Mouse (Mus musculus) CD4-positive, CD25-positive, alpha-beta regulatory T cell, adult 4 months (primary cell): ENCODE data around the gene Slc2a9. TPM values are rescaled to one million over a fixed set of nuclear protein-coding genes. Genes with fewer than 3 reads are reported as not detected.

Experiments
- ATAC-seq: one replicate; pipeline ENCODE4 v1.8.0; 2017
- polyA plus RNA-seq, 2 experiments: library from polyadenylated mRNA; unstranded; fragments of 100-300 nt; shearing (Covaris generic); gene quantifications; one replicate each; pipeline ENCODE4 v1.2.1; 2017

Gene Slc2a9
- polyA plus RNA-seq, 2 experiments from 2014 or later = 7.9 TPM

DNA sequence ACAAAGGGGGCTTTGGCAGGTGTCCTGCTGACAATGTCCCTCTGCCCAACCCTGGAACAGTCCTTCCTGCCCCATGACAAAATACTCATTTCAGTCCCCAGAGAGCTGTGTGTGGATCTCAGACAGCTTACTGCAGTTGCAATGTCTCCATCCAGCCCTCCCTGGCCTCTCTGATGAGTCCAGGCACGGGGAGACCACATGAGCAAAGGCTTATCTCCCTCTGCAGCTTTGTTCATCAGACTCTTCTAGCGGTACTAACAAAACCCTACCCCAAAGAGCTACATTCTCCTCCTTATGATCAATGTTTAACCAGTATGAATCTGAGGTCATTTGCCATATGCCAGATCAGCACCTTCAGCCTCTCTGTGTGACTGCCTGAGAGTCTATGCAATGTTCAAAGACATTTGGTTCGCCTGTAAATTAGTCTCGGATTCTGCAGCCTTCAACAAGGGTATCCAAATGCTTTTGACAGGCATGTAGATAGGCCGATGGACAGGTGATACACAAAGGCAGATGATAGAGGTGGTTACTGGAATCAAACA, 36.3 kb downstream of the Slc2a9 start:
- no peak for ATAC-seq

DNA sequence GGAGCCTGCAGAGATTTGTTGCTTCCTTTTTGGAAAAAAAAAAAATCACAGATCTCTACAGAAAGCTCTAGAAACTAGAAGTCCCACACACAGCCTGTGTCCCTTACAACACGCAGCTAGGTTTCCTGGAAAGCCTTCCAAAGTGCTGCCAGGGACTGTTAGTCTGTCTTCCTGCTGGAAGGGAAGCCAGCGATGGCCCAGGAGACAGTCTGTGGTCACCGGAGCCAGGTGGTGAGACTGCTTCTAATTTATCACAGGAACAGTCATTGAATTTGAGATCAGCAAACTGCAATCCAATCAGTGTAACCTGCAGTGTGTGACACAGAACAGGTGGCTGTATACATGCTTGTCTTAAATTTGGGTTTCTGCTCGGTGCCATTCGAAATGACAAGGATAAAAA, 41.7 kb downstream of the Slc2a9 start:
- no peak for ATAC-seq

DNA sequence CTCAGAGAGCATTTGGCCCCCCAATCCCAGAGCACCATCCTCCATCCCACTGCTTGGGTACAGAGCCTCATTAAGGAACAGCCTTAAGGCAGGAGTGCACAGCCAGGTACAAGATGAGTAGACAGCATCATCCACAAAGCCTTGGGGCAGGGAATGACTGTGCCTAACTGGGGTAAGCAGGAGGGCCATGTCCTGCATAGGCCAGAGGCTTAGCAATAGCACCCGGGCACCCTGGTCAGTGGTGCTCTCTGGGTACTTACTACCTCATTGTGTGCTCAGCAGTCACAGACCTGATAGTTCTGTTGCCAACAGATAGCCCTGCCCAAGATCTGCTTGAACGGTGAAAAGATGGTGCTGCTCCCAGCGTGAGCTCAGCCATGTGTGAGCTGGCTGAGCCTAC, 52.0 kb downstream of the Slc2a9 start:
- no peak for ATAC-seq

DNA sequence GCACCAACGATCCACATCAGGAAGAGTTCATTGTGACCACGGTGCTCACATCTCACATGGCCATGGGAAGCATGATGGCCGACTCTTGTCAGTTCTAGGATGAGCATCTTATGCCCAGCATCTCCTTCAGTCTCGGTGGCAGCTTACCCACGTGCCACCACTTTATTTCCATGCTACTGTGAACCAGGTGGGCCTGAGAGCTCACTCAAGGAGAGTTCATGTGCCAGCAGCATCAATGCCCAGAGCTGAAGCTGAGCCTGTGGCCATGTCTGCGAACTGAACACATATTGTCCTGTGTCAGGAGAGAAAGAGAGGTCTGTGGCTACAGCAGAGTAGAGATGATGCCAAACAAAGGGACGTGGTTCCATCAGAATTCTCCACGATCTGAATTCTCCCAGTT, 53.3 kb downstream of the Slc2a9 start:
- ATAC-seq = no peak

DNA sequence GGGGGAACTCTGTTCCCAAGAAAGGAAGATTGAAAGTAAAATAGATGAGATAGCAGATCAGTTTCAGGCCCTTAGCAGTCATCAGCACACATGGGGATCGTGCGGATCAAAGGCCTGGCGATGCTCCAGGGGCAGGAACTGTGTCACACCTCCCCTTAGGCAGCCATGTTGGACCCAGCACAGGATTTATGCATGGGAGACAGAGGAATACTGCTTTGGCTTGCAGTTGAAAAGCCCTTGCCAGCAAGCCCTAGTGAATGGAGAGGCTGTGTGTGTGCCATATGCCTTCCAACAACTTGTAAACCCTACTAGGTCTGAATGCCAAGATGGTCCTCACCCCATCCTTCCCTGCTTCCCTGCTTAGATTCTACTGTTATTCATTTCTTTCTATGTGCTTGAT, 54.8 kb downstream of the Slc2a9 start:
- ATAC-seq = no peak

DNA sequence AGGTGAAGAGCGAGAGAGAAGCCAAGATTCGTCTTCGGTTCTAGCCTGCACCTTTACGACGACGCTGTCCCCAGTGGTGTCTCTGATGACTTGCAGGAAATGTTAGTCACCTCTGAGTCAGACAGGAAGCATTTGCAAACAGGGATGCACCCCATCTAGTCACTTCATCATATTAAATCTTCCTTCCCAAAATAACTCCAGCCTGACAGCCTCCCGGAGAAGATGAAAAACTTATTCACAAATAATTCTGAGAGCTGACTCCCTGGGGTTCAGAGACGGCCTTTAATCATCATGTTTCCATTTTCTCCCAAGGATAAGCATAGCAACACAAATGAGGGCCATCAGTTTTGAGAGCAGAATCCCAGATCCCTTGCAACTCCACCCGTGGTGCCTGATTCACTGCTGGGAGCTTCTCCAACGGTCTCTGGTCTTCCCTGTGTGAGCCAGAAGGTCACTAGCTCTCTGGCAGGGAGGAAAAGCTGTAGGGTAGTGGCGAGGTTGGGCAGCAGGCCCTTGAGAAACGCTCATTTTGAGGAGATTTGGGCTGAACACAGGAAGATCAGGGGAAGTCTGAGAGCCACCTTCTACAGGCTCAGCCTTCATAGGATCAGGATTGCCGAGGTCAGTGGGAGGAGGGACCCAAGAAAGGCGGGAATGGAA, 56.5 kb downstream of the Slc2a9 start:
- no peak for ATAC-seq

DNA sequence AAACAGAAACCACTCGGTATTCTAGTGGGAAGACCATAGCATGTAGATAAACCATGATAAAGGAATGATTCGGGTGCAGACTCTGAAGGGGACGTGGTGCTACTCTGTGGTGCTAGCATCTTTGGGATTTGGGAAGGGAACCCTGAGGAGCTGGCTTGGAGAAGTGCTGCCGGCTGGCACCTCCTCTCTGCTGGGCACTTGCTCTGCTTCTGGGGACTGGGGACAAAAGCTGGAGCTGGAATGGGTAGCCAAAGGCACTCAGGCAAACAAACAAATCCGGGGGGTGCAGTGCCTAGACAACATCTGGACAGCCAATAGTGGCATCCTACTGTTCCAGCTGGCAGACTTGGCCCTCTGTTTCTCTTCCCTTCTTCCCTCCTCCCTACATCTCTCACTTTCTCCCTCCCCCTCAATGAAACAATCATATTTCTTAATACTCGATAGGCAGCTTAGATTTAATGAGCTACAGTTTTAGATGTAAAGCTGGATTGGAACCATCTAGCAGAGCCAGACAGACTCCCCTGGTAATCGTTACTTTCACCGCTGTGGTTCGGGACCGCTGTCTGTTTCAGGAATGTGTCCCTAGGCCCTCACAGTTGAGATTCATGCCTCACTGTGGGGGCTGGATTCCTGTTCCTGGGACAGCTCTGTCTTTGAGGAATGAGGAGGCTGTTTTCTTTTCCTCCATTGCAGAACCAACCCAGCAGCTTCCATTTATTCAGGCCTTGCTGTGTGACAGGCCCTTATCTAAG, 61.7 kb downstream of the Slc2a9 start:
- no peak for ATAC-seq

DNA sequence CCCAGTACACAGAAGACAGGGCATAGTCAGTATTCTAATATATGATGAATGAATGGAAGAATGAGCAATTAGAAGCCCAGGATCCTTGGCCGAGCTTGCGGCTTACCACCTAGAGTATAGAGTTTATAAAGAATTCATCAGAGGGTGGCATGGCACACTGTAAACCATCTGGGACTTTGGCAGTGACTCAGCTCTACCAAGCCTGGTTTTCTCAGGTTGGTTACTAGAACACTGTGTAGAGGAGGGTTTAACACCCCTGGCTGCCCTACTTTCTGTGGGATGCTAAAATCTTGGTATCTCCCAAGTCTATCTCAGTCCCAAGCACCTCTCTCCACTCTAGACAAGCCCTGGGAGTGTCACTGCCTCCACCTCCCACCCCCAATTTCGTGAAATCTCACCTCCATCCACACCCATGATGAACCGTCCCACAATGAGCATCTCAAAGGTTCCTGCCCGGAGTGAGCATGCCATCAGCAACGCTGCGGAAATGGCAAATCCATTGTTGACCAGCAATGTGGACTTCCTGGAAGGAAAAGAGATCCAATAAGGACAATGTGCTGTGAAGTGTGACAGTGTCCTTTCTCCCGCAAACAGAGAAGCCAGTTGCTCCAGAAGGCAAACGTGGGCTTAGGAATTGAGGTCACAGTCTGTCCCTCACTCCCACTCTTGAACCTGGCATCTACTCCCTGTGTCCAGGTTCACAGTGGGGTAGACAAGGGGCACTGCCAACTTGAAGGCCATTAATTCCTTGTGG, 62.5 kb downstream of the Slc2a9 start:
- no peak for ATAC-seq

DNA sequence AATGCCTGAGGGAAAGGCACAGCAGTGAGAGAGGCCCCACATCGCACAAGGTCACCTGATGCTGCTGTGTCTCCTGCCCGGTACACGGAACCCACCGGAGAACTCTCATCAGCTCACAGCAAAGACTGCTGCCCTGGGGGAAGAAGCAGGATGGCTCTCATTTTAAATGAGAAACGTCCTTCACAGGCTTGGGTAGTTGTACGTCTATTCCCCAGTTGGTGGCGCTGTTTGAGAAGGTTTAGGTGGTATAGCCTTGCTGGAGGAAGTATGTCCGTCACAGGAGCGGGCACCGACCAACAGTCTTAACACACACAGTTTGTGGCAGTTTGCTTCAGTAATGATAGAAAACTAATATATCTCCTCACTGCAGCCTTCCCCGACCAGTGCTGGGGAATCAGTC, 66.3 kb downstream of the Slc2a9 start:
- no peak for ATAC-seq

DNA sequence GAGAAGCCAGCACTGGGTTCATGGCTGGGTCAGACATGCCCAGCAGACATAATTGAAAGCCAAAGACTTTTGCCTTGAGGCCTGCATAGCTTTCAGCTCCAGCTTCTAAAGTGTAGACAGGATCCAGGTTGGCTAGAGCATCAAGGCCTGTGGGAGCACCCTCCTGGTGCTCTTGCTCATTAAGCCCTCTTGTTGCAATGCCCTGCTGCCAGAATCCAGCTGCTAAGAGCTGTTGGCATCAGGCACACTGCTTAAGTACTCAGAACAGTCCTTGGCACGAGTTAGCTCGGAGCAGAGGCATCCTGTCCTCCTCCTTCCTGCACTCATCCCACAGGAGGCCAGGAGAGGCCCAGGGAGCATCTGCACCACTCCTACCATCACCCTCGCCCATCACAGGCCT, 68.1 kb downstream of the Slc2a9 start:
- no peak for ATAC-seq

DNA sequence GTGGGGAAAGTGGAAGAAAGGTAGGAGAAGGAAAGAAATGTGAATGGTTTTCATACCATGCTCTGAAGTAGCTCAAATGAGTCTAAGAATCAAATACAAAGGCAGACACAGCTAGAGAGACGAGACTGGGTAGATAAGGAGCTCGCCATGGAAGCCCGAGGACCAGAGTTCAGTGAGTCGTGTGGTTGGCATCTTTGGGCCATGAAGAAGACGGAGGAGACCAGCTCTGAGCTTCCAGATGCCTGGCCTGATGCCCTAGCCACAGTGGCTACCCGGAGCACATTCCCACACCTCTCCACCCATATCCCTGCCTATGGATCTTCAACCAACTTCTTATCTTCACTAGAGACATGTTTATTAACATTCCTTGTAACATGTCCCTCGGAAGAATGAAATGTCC, 71.7 kb downstream of the Slc2a9 start:
- ATAC-seq = no peak

DNA sequence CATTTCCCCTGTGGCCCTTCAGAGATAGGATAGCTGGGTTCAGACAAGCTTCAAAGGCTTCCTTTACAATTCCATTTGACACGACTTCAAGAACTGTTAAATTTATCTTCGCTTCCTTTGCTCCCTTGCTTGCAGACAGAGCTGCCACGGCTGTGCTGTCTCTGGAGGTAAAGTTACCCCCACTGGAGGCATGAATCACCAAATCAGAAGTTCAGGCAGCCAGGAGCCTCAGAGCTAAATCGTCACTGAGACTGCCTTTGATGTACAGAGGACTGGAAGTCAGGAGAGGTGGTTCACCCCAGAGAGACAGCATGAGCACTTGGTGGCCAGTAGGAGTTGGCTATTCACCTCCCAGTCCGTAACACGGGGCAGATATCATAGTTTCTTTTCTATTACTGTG, 73.8 kb downstream of the Slc2a9 start:
- no peak for ATAC-seq

DNA sequence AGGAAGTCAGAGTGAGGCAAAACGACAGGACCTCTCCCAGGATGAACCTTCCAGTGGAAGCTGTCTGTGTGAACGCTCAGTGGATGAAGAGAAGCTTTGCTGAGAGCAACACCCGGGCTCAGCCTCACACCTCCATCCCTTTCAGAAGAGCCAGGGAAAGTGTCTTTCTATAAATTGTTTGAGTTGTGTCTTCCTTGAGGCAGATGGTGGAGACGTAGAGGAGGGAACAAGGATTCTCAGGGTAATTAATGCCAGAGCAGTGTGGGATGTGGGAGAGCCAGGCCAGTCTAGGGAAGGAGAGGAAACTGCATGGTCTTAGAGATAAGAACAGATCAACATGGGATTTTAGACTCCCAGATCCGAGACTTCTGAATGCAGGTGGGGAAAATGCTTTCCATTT, 75.2 kb downstream of the Slc2a9 start:
- no peak for ATAC-seq

DNA sequence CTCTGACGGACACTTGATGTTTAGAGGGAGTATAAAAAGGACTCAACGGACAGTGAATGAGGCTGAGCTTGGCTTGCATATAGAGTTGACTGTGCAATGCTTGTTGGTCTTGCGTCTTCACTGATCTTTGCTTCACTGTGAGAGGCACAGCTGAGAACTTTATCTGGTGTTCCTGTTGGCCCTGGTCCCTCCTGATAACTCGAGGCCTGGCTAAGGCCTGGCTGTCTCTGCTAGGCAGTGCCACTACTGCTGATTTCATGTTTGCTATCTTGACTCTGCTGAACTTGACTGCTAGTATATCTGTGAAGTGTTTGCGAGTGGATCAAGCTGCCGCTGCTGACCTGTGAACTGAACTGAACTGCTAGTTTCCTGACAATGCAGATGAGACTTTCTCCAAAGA, 77.4 kb downstream of the Slc2a9 start:
- ATAC-seq = no peak

DNA sequence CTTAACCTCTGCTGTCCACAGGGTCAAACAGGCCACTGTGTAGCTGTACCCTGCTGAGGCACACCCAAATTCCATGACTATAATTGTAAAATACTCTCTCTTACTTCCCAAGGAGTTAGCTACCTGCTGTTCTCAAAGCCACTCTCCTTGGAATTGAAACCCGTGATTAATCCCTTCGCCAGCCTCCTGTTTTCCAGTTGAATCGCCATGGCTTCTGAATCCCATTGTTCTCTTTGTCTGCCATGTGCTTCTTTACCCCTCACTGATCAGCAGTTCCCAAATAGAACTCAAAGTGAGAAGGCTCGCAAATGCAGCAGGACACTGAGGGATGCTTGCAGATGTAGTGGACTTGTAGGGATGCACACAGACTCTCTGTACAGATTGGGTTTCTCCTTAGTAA, 80.5 kb downstream of the Slc2a9 start:
- no peak for ATAC-seq

DNA sequence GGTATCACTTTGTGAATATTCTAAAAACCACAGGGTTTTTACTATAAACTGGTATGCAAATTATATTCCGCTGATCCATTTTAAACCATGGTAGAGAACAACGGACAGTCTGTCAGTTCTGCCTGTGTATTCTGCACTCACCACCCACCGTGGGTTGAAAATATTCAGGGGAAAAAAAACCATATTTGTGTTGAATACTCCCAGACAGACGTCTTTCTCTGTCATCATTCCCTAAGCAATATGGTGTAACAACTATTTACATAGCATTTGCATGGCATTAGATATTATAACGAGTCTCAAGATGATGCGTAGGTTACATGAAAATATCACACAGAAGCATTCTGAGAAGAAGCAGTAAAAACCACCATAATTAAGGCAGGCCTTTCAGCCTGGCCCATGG, 84.1 kb downstream of the Slc2a9 start:
- ATAC-seq = no peak

DNA sequence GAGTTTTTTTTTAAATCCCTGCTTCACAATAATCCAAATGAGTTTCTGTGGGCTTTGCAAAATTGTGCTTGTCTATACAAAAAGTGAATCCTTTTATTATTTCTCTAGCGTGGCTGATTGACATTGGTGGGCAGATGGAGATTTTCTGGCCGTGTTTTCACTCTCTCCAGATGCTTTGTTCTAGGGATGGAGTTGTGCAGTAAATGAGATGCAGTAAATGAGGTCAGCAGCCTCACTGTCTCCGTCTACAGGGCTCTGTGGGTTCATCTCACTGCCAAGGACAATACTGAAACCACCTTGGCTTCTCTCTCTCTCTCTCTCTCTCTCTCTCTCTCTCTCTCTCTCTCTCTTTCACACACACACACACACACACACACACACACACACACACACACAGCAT, 99.3 kb downstream of the Slc2a9 start:
- no peak for ATAC-seq

DNA sequence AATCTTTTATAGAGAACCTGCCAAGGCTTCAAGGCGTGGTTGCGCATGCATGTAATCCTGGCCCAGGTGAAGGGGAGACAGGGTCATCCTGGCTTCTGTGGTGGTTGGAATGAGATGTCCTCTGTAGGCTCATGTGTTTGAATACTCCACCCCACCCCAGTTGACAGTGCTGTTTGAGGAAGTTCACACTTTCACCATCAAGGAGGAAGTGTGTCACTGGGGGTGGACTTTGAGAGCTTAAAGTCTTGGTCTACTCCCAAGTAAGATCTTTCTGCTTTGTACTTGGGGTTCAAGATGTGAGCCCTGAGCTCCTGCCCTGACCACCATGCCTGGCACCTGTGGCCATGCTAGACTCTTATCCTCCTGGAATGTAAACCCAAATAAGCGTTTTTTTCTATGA, 100.7 kb downstream of the Slc2a9 start:
- ATAC-seq = no peak

DNA sequence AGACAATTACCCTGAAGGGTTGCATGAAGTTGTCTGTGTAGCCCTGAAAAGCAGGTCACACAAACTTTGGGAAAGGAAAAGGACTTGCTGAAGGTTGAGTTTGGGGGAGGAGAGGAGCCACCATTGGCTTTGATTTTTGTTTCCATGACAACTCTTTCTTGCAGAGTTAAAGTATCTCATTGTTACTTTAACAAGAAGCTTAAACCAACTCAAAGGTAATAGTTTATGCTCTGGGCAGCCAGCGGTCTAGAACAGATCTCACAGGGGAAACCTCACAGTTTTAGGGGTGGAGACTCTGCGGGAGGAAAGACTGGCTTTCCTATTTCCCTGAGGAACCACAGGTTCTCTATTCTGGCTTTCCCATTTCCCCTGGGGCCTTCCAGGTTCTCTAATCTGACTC, 114.1 kb downstream of the Slc2a9 start:
- ATAC-seq = no peak

DNA sequence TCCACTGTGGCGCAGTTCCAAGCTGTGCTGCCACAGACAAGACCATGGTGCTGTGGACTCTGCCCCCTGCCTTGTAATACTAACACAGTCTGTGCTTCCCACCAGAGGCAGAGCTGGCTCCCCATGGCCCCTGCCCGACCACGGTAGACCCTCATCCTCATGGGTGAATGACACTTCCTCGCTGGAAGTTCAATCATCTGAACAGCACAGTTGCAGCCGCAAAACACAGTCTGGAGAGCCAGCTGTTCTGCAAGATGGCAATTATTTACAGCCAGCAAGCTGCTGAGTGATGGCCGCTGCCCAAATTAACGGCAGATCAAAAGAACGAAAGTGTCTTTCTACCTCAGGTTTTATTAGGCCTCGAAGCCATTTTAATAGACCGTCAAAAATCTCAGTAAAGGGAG, 114.5 kb downstream of the Slc2a9 start:
- ATAC-seq = no peak

DNA sequence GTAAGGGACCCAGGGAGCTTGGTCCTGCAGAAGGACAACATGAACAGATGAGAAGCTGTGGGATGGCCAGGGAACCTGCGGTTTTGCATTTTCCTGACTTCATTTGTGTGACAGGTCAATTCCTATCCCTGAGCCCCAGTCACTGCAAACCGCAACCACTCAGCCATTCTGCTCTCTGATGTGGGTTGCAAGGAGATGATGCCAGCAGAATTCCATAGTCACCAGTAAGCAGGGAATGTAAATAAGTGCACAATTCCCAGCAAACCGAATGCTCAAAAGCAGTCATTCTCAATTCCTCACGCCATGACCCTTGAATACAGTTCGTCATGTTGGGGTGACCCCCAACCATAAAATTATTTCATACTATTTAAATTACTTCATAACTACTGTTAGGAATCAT, 123.0 kb downstream of the Slc2a9 start:
- ATAC-seq = no peak

DNA sequence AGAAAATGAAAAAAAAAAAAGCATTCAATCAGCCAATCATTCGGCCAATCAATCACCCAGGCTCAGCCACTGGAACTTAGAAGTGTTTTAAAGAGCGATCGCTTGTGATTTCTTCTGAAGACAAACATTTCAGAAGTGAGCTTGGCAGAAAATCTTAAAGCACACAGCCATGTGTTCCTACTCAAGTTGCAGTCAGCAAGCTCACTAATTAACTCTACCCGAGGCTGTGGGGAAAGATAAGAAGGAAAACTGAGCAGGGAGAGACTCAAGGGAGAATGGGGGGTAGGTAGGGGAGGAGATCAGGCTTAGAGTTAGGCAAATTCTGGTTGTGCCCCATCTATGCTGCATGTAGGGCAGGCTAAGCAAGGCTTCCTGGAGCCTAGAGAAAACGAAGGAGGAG, 130.6 kb downstream of the Slc2a9 start:
- no peak for ATAC-seq

DNA sequence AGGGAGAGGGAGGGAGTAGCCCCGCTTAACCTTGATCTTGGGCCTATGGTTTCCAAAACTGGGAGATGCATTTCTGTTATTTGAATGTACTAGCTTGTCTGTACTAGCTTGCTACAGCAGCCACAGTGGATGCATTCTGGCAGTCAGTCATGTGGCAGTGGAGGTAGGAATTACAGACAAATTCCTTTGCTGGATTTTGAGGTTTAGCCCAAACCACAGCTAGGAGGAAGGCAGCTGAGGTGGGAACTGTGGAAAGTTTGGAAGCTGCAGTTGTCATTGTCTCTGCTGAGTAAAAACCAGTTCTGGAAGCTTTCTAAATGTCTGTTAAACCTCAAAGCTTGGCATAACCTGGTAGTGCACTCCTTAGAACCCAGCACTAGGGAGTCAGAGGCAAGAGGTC, 131.6 kb downstream of the Slc2a9 start:
- no peak for ATAC-seq
